Mouse (Mus musculus) gonadal fat pad, adult 2 months (tissue): Measurements from ENCODE around the gene Eef1akmt1. TPM values are rescaled to one million over a fixed set of nuclear protein-coding genes. Genes with fewer than 3 reads are reported as not detected.

ENCODE experiments used
- DNase-seq: peaks from one replicate; pipeline ENCODE4 v3.0.0-alpha.2; 2012; ENCODE audit warnings: low read depth
- polyA plus RNA-seq: library from polyadenylated mRNA; depleted of rRNA; stranded (reverse); fragments of >200 nt; gene quantifications from 2 replicates; pipeline ENCODE4 v1.2.3, GENCODE M21; 2012; rRNA removed

The Eef1akmt1 gene
- polyA plus RNA-seq, 1 experiment: 31.8 TPM

- DNase-seq: no peak
Observed at GRCm38 (mm10) chr14:57524671-57525387, 46.6 kb downstream of the Eef1akmt1 start, which contains the start of gene Il17d. Gene Il17d (plus strand): TSS chr14:57524777.

- no peak for DNase-seq
Observed at GRCm38 (mm10) chr14:57523762-57524161, 47.6 kb downstream of the Eef1akmt1 start.

GRCm38 (mm10) chr14:57517001-57517400 is 54.4 kb downstream of the Eef1akmt1 start:
- DNase-seq: no peak

DNA sequence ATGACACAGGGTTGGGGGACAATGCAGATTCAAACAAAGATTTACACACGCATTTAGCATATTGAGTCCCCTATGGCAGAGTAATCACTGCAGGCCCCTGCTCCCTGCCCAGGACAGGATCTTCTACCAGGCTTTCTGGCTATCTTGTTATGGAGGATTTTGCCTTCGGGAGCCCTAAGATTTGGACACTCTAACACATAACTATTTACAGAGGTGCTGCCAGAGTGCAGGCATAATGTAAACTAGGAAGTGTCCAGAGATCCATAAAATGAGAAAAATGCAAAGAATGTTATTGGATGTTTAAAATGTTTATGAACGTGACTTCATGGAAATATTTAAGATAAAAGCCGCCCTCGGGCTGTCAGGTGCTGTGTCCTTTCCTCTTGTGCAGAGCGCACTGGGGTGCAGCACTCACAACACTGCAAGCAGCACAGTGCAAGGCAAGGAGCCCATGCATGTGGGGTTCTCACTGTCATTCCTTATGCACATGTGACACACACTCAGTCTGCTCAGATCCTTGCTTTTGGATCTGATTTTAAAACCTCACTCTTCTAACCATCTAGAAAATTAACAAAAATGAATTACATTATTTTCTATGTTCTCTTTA is 56.2 kb downstream of the Eef1akmt1 start:
- DNase-seq: no peak

- DNase-seq: no peak
Observed at GRCm38 (mm10) chr14:57509554-57509953, 61.9 kb downstream of the Eef1akmt1 start.

DNA sequence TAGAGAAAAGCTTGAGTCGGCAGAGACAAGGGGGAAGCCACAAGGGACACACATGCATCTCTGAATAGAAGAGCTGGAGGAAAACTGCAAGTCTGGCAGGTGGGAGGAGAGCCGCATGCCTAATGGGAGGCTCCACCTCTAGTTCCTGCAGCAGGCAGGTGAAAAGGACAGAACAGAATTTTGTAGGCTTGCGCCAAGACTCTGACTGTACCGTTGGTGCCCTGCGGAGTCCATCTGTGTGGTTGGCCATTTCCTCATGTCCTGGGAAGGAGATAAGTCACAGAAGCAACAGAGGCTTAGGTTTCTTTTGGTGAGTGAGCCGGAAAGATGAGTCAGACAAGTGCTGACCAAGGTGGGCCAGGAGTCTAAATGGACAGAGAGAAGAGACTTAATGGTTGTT is 67.7 kb downstream of the Eef1akmt1 start:
- DNase-seq: no peak

Other genes with a start within 250 kb of the Eef1akmt1 start
- gene Cryl1, start 173.1 kb downstream of the Eef1akmt1 start, polyA plus RNA-seq: 62.2 and 70.3 TPM in 2 replicates
- gene Ift88, start 147.6 kb downstream of the Eef1akmt1 start, polyA plus RNA-seq: 8.1 and 8.6 TPM in 2 replicates
- 9.1 and 10.8 TPM in 2 replicates for gene Il17d, start 46.8 kb downstream of the Eef1akmt1 start, polyA plus RNA-seq
- 3.9 and 4.0 TPM in 2 replicates for gene Xpo4, start 93.8 kb upstream of the Eef1akmt1 start, polyA plus RNA-seq
- gene Gm49361, start 174.5 kb upstream of the Eef1akmt1 start, polyA plus RNA-seq: not detected in 2 replicates
- gene Lats2, start 186.8 kb upstream of the Eef1akmt1 start, polyA plus RNA-seq: 22.0 and 26.1 TPM in 2 replicates
- gene Sap18, start 226.6 kb upstream of the Eef1akmt1 start, polyA plus RNA-seq: 4.8 and 6.8 TPM in 2 replicates